Mouse (Mus musculus): Measurements from ENCODE around the gene Park7.

DNA sequence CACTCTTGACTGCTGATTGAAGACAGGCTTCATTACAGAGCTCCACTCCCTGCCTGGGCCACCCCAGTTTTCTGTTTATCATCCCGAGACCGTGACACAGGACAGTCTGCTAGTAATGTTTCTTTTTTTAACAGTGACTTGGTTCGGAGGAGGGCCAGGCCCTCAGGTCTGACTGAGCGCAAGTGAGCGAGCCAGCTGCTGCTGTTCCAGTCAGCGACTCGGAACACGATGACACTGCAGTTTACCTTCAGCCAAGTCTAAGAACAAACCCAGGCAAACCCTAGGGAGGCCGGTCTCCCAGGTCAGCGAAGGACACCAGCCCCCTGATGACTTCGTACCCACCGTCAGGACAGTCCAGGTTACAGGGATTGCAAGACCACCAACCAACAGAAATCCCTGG lies 12.2 kb downstream of the Park7 start:
- TF ChIP-seq CTCF (IDR thresholded peaks at IDR 0.05 in 2 of 3, conservative IDR thresholded peaks at IDR 0.05 in 1 of 3; ENCODE audit: control insufficient read depth in 1 of 3, insufficient read depth in 1 of 3, low read depth in 2 of 3, low read length in 3 of 3, poor library complexity in 1 of 3, severe bottlenecking in 1 of 3) (no peak), ZKSCAN1 (IDR thresholded peaks at IDR 0.05; ENCODE audit: low read depth, low read length) (no peak), NELFE (IDR thresholded peaks at IDR 0.05; ENCODE audit: low read depth, low read length) (no peak), GATA1 (IDR thresholded peaks at IDR 0.05; ENCODE audit: low read depth, low read length) (no peak), UBTF (IDR thresholded peaks at IDR 0.05; ENCODE audit: borderline replicate concordance, insufficient read depth, low read depth, low read length) (no peak), EP300 (IDR thresholded peaks at IDR 0.05; ENCODE audit: low read depth in 1 of 2, low read length in 2 of 2) (no peak), NRF1 (IDR thresholded peaks at IDR 0.05; ENCODE audit: insufficient read depth, low read depth, low read length, poor library complexity, severe bottlenecking) (no peak), MAFK (IDR thresholded peaks at IDR 0.05; ENCODE audit: borderline replicate concordance, low read depth, low read length) (no peak), POLR2A (IDR thresholded peaks at IDR 0.05; ENCODE audit: control insufficient read depth in 1 of 2, insufficient read depth in 1 of 2, low read depth in 1 of 2, low read length in 2 of 2, poor library complexity in 1 of 2) (no peak)
